Mouse (Mus musculus) left cerebral cortex, adult 2 months (tissue): ENCODE data around the gene Adal. TPM values are rescaled to one million over a fixed set of nuclear protein-coding genes. Genes with fewer than 3 reads are reported as not detected.
"Not testable (repeated sequence)": the region's sequence is repeated elsewhere in the genome, so short reads cannot be mapped to it uniquely, and the experiment has no call there.

Source experiments
- DNase-seq, 2 experiments: peaks; one replicate each; pipeline ENCODE4 v3.0.0; 2021 to 2022; ENCODE audit warnings: low spot score in 2 of 2, mixed read lengths in 1 of 2; ENCODE audit errors: extremely low spot score in 1 of 2
- H3K27ac ChIP-seq: fragments of 200-600 bp; 2 replicates; pipeline ENCODE4 v1.8.1; 2022
- H3K4me3 ChIP-seq: fragments of 200-600 bp; 2 replicates; pipeline ENCODE4 v1.8.1; 2022
- CTCF ChIP-seq: fragments of 200-600 bp; IDR thresholded peaks from 2 replicates; pipeline ENCODE4 v1.8.1; 2022; ENCODE audit warnings: antibody characterized with exemption, mild to moderate bottlenecking, moderate library complexity
- intact Hi-C: fragments of 180-260 bp; cut with DNase I; formaldehyde crosslinking; loops from one replicate; pipeline ENCODE4 v1.15.1; 2025
- long read RNA-seq, 2 experiments: library from polyadenylated mRNA; stranded (forward); transcript quantifications; one replicate each; pipeline ENCODE4 v2.0.0; 2021; ENCODE audit warnings: borderline mapping rate in 2 of 2
- total RNA-seq, 2 experiments: library from RNA; stranded (reverse); gene quantifications; 2 replicates each; pipeline ENCODE4 v1.2.3; 2021

Gene Adal
- total RNA-seq: 10 to 100 TPM; 18.2 to 19.9 TPM
- long read RNA-seq, experiment 1, partial matches to known transcripts: 0 of 17 reads
- long read RNA-seq, experiment 1, other reads (novel, unspliced or antisense): 14 of 17 reads
- long read RNA-seq, experiment 2, partial matches to known transcripts: 2 of 15 reads
- long read RNA-seq, experiment 2, other reads (novel, unspliced or antisense): 12 of 15 reads

DNA sequence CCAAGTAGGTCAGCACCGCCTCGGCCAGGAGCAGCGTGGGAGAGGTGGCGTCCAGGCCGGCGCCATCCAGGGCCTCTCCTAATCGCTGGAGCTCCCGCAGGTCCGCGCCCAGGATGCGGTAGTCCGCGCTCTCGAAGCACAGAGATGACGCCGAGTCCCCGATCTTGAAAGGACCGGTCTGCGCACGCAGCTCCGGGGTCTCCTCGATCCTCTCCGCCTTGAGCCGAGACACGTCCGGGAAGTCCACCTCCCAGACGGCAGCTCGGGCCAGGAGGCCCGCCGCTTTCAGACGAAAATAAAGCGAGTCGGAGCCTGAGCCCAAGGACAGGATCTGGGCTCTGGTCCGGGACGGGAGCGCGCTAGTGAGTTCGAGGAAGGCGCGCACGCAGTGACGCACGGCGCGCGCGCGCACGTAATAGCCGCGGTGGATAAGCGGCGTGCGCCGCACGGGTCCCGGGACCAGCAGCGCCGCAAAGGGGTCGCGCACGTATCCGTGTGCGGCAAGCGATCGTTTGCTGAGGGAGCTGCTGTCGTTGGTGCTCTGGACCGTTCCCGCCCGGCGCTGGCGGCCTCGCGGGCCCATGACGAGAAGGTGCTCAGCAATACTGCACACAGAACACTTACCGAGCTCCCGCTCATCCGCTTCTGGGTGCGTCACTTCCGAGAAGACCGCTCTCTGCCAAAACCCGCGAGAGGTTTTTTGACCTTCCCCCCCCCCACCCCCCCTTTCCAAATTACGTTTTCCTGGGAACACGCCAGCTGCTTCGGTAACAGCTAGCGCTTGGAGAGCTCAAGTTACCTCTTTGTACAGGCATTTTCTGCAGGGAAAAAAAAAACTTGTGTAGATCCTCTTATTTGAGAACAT, at the start of gene Adal, which contains the start of gene Lcmt2:
TSS of gene Adal (plus strand) at position 411 of the 865 bp plus-strand sequence.
TSS of gene Lcmt2 (minus strand) at position 636 of the 865 bp plus-strand sequence.
- peak; percentile 92 for DNase-seq
- intact Hi-C loops: loop anchor here (1.0 kb wide), 1 partner anchor 30 kb away; the partner anchor contains the start of gene Tubgcp4
- TF ChIP-seq CTCF: no peak
- Histone ChIP-seq H3K4me3 (peak within 1 kb of the TSS; percentile 89), H3K27ac (peak within 1 kb of the TSS; percentile 96)

DNA sequence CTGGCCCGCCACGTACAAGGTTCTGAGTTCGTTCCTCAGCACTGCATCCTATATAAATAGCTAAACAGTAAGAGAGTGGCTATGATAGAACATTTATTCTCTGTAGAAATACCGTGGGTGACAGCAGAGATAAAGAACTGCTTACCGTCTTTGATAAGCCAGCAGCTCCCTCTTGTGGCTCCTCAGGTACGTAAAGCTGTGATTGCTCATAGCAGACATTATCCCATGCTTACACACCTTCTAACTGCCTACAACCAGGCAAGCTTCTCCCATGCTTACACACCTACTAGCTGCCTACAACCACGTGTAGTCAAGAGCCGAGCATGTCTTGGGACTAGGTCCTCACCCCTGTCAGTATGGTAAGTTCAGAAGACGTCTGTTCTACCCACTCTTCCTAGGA, 38.2 kb upstream of the Adal start:
- intact Hi-C loops: loop anchor here (1.0 to 10.0 kb wide), 2 partner anchors 61 to 407 kb away; no protein-coding TSS in a partner anchor
- H3K4me3 ChIP-seq: no peak overlapping the region
- TF ChIP-seq CTCF: peak; percentile 79
- DNase-seq: peak; percentile 66 to 67
- H3K27ac ChIP-seq: no peak overlapping the region

DNA sequence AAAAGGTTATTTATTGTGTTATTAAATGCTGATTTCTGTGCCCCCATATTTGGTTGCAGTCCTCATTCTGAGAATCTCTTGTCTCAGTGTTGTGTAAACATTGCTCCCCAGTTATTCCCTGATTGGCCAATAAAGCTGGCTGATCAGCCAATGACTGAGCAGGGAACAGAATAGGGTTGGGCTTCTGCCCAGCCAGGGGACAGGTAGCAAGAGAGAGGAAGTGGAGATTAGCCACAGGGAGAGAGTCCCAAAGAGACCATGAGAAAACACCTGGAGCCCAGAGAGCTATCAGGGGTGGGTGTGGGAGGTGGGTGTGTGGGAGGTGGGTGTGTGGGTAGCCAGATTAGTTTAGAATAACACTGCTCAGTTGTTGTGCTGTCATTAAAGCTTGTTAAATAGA, 34.3 kb upstream of the Adal start:
- no peak for TF ChIP-seq CTCF
- no peak for DNase-seq
- no peak overlapping the region for H3K4me3 ChIP-seq
- H3K27ac ChIP-seq: no peak overlapping the region
- intact Hi-C loops: loop anchor here (10.0 kb wide), 1 partner anchor 411 kb away; no protein-coding TSS in a partner anchor

DNA sequence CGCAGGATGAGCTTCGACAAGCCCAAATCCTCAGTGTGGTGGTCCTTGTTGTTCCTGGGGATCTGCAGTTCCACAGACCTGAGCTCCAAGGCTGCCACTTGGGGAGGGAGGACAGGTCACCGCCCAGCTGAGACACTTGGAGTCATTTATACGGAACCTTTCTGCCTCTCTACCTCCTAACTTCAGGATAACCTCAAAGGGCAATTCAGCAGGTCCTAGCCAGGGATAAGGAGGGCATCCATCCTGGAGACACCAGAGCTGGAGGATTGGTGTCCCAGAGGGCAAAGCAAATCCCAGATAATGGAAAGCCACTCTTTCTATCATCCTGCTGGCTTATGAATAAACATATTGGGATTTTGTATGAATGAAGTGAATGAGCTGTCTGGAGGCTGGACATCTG, 30.5 kb upstream of the Adal start, which contains the start of gene Tgm7:
TSS of gene Tgm7 (minus strand) at position 101 of the 400 bp plus-strand sequence.
- Histone ChIP-seq H3K4me3 (no peak within 1 kb of the TSS), H3K27ac (no peak within 1 kb of the TSS)
- TF ChIP-seq CTCF: no peak
- no peak for DNase-seq
- intact Hi-C loops: loop anchor here (10.0 kb wide), 2 partner anchors 415 to 675 kb away; no protein-coding TSS in a partner anchor

GRCm38 (mm10) chr2:121115418-121115817, 24.8 kb upstream of the Adal start:
- no peak for TF ChIP-seq CTCF
- no peak overlapping the region for H3K27ac ChIP-seq
- H3K4me3 ChIP-seq: no peak overlapping the region
- intact Hi-C loops: loop anchor here (10.0 kb wide), 1 partner anchor 681 kb away; no protein-coding TSS in a partner anchor
- DNase-seq: no peak

DNA sequence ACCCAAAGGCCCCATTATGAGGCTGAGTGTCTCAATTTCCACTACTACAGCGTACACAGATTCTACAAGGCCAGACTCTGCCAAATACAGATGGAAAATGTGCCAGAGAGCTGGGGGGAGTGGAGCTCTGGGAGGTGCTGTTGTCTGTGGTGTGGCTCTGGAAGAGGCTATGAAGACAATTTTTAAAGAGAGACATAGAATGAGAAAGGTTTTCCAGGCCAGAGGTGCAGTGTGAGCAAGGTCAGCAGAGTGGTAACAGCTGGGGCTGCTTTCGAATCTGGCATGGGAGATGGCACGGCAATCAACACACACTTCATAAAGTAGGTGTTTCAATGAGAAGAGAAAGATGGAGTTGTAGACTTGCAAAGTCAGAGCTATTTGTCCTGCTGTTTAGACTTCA, 21.0 kb upstream of the Adal start:
- no peak for DNase-seq
- H3K4me3 ChIP-seq: no peak overlapping the region
- no peak for TF ChIP-seq CTCF
- intact Hi-C loops: loop anchor here (10.0 kb wide), 1 partner anchor 684 kb away; no protein-coding TSS in a partner anchor
- H3K27ac ChIP-seq: no peak overlapping the region

- DNase-seq, intact Hi-C loops: not testable (repeated sequence)
Observed at GRCm38 (mm10) chr2:121126302-121126701, 13.9 kb upstream of the Adal start.

DNA sequence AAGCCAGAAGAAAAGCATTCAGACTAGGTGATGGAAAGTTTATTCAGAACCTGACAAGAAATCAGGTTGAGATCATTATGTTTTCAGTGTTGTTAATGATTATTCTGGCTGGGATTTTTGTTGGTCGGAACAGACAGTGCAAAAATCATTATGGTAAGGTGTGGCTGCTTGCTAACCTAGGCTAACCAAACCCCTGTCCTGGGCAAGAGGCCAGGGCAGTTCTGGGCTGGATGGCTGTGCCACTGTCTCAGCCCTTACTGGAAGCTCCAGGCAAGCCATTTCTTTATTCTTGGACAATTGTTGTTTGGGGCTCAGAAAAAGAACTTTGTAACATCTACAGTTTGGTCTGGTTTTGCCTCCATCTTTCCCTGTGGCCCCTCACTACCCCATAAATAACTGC, 12.7 kb upstream of the Adal start:
- intact Hi-C loops: no loop called here
- Histone ChIP-seq H3K4me3 (no peak overlapping the region), H3K27ac (no peak overlapping the region)
- no peak for DNase-seq
- TF ChIP-seq CTCF: no peak

More at GRCm38 (mm10) chr2:121126302-121126701, 13.9 kb upstream of the Adal start:
- H3K4me3 ChIP-seq, H3K27ac ChIP-seq: not testable (repeated sequence)

DNA sequence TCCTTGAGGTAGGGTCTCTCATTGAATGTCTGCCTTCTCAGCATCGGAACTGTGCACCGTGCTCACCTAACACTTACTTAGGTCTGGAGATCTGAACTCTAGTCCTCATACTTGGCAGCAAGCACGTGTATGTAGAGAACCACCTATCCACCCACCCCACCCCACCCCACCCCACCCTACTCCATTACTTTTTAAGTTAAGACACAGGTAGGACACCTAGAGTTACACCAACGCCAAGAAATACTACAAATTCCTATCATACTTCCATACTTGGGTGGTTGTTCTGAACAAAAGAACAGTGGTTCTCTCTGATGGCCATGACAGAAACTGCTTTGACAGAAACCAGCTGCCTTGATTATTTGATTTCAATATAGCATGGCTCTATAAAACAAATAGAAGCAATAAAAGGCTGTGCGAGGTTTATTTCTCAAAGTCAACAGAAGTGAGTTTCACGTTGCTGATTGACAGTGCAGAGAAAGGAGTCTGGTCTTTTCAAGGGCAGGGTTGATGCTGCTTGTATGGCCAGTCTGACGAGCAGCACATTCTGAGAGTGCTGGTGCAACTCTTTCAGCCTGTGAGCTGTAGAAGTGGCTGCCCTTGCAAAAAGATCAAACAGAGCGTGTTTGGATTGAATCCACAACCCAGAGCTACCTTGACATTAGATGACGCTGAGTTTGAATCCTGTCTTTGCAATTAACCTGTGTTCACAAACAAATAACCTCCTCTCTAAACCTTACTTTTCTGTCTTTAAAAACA, 11.2 kb upstream of the Adal start:
- DNase-seq: no peak

DNA sequence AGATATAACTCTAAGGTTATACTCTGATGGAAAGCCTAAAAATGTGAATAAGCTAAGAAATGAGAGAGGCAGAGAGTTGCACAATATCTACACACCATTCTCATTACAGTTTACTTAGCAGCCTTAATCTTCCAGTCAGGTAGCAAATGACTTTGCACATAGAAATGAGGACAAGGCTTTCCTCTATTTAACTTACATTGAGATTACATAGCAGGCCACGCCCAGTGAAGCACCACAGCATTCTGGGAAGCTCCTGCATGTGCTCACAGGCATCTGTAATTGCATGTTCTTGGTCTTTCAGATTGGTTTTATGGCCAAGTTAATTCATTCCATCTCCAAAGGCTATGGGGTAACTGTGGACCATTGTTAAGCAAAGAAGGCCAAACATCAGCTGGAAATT, 7.4 kb upstream of the Adal start:
- Histone ChIP-seq H3K27ac (no peak overlapping the region), H3K4me3 (no peak overlapping the region)
- TF ChIP-seq CTCF: no peak
- no peak for DNase-seq
- intact Hi-C loops: no loop called here

More for the DNA sequence above, 11.2 kb upstream of the Adal start:
- no peak overlapping the region for H3K4me3 ChIP-seq
- intact Hi-C loops: no loop called here
- no peak for TF ChIP-seq CTCF
- H3K27ac ChIP-seq: no peak overlapping the region

DNA sequence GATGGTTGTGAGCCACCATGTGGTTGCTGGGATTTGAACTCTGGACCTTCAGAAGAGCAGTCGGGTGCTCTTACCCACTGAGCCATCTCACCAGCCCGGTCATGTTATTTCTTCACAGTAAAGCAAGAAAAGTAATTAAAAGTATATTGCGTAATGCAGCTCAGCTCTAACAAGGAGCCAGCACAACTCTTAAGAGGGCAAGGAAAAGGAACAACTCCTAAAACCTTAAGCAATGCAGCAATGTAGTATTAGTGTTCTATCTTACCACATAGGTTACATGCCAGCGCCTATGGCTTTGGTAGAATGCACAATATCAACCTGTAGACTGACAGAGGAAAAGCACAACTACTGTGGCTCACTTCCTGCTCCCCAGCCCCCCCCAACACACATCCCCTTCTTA, 2.9 kb upstream of the Adal start:
- no peak overlapping the region for H3K27ac ChIP-seq
- no peak for DNase-seq
- no peak for TF ChIP-seq CTCF
- intact Hi-C loops: no loop called here
- H3K4me3 ChIP-seq: no peak overlapping the region
